Mouse (Mus musculus) embryo, embryonic 10.5 days (tissue): ENCODE results near the gene Cst11.
"Not testable (repeated sequence)": the region's sequence is repeated elsewhere in the genome, so short reads cannot be mapped to it uniquely, and the experiment has no call there.

ENCODE experiments used
- DNase-seq: peaks from one replicate; pipeline ENCODE4 v3.0.0-alpha.2; 2015; ENCODE audit warnings: low spot score

Gene Cst11

GRCm38 (mm10) chr2:148771397-148771796 is at the start of gene Cst11:
Gene Cst11, minus strand, starts transcription at chr2:148771497.
- DNase-seq: not testable (repeated sequence)

- no peak for DNase-seq
Measured at GRCm38 (mm10) chr2:148819909-148820308, 48.6 kb upstream of the Cst11 start, which contains the start of gene Cst13. Gene Cst13, plus strand, starts transcription at chr2:148820081.

- DNase-seq: peak; percentile 4
Measured at GRCm38 (mm10) chr2:148806696-148807095, 35.4 kb upstream of the Cst11 start.

- DNase-seq: no peak
Measured at GRCm38 (mm10) chr2:148801491-148801921, 30.2 kb upstream of the Cst11 start.

GRCm38 (mm10) chr2:148798485-148798884 is 27.2 kb upstream of the Cst11 start, which contains the start of gene Cst8:
Gene Cst8, plus strand, starts transcription at chr2:148798785.
- DNase-seq: no peak

- no peak for DNase-seq
Measured at GRCm38 (mm10) chr2:148789142-148789541, 17.8 kb upstream of the Cst11 start, which contains the start of gene Cst12. Gene Cst12, plus strand, starts transcription at chr2:148789361.

- no peak for DNase-seq
Measured at GRCm38 (mm10) chr2:148781709-148782108, 10.4 kb upstream of the Cst11 start, which contains the start of gene 8030411F24Rik. Gene 8030411F24Rik, plus strand, starts transcription at chr2:148782009.

- no peak for DNase-seq
Measured at GRCm38 (mm10) chr2:148763648-148764388, 7.5 kb downstream of the Cst11 start.

GRCm38 (mm10) chr2:148754310-148754846 is 16.9 kb downstream of the Cst11 start:
- no peak for DNase-seq

- DNase-seq: peak; percentile 94
Measured at GRCm38 (mm10) chr2:148751893-148752813, 19.1 kb downstream of the Cst11 start.

GRCm38 (mm10) chr2:148750058-148750457 is 21.2 kb downstream of the Cst11 start, which contains the start of gene Cstl1:
Gene Cstl1, plus strand, starts transcription at chr2:148750358.
- no peak for DNase-seq

GRCm38 (mm10) chr2:148743846-148744407 is 27.4 kb downstream of the Cst11 start:
- no peak for DNase-seq

- DNase-seq: no peak
Measured at GRCm38 (mm10) chr2:148743001-148743400, 28.3 kb downstream of the Cst11 start.

- DNase-seq: peak; percentile 96
Measured at GRCm38 (mm10) chr2:148732327-148733000, 38.8 kb downstream of the Cst11 start, which contains the start of gene Napb. Gene Napb, minus strand, starts transcription at chr2:148732467.

GRCm38 (mm10) chr2:148731614-148732326 is 39.5 kb downstream of the Cst11 start:
- DNase-seq: peak; percentile 39

- no peak for DNase-seq
Measured at GRCm38 (mm10) chr2:148719271-148719995, 51.9 kb downstream of the Cst11 start.
